Comparison of ENCODE assay signal across 8 mouse cellular contexts in genomic region chr6:116228785-116229525, GRCm38 (mm10). TPM values are rescaled to one million over a fixed set of nuclear protein-coding genes. Genes with fewer than 3 reads are reported as not detected.
DNase-seq lines count a peak whose midpoint lies in the region; ATAC-seq lines count a peak whose summit lies in the region.

No protein-coding gene starts in this region.

- no peak overlapping the region for H3K4me3 ChIP-seq in forebrain, embryonic 10.5 days
- no peak overlapping the region for H3K4me3 ChIP-seq in forebrain, embryonic 12.5 days (replicated peaks)
- no peak overlapping the region for H3K4me3 ChIP-seq in heart, embryonic 16.5 days (ENCODE audit: low read length)
- H3K4me3 ChIP-seq in macrophage (ENCODE audit: inconsistent target), result no peak overlapping the region

- H3K79me2 ChIP-seq in macrophage (ENCODE audit: inconsistent target), result no peaks in the 10 kb centered on the region; the same call in 1 of the 2 replicates

- 67% methylated on average over 12 of the region's 12 CpGs for WGBS in forebrain, embryonic 10.5 days
- 67% methylated on average over 12 of the region's 12 CpGs for WGBS in forebrain, embryonic 12.5 days
- WGBS in heart, embryonic 16.5 days, result 56% methylated on average over 12 of the region's 12 CpGs
- WGBS in macrophage (ENCODE audit: missing documents), result 55% methylated on average over 12 of the region's 12 CpGs

- DNase-seq in forebrain, embryonic 10.5 days (ENCODE audit: extremely low spot score, low spot score), result peak; percentile 46
- peak; percentile 81 for DNase-seq in adrenal gland, postnatal 10 days
- peak; percentile 63 for DNase-seq in embryo, embryonic 9.5 days (ENCODE audit: extremely low spot score)
- DNase-seq in left cerebral cortex, adult 11 months (ENCODE audit: low spot score), result peak; percentile 53
- DNase-seq in spleen, adult 12 weeks (ENCODE audit: low spot score), result peak; percentile 62

- no peaks in the 10 kb centered on the region for H3K9me3 ChIP-seq in forebrain, embryonic 10.5 days
- no peaks in the 10 kb centered on the region for H3K9me3 ChIP-seq in forebrain, embryonic 12.5 days
- H3K9me3 ChIP-seq in heart, embryonic 16.5 days (replicated peaks; ENCODE audit: control insufficient read depth, low read length), result no peaks in the 10 kb centered on the region

- H3K4me1 ChIP-seq in forebrain, embryonic 10.5 days, result no peaks in the 10 kb centered on the region
- H3K4me1 ChIP-seq in forebrain, embryonic 12.5 days, result no peaks in the 10 kb centered on the region
- H3K4me1 ChIP-seq in heart, embryonic 16.5 days (ENCODE audit: control insufficient read depth, insufficient read depth, low read length), result no peaks in the 10 kb centered on the region

- H3K27ac ChIP-seq in forebrain, embryonic 10.5 days, result no peak overlapping the region
- no peak overlapping the region for H3K27ac ChIP-seq in forebrain, embryonic 12.5 days
- no peak overlapping the region for H3K27ac ChIP-seq in heart, embryonic 16.5 days (ENCODE audit: low read length)
- H3K27ac ChIP-seq in macrophage, result peak overlapping the region; percentile 71

- no peak overlapping the region for H3K4me2 ChIP-seq in forebrain, embryonic 12.5 days
- H3K4me2 ChIP-seq in heart, embryonic 16.5 days (ENCODE audit: low read depth, low read length), result no peak overlapping the region

- no peaks in the 10 kb centered on the region for H3K27me3 ChIP-seq in forebrain, embryonic 10.5 days (ENCODE audit: poor library complexity, severe bottlenecking)
- H3K27me3 ChIP-seq in forebrain, embryonic 12.5 days, result no peaks in the 10 kb centered on the region
- H3K27me3 ChIP-seq in heart, embryonic 16.5 days (ENCODE audit: control insufficient read depth, insufficient read depth, low read length), result no peaks in the 10 kb centered on the region

- peaks cover 83% of the 10 kb centered on the region for H3K36me3 ChIP-seq in forebrain, embryonic 10.5 days (replicated peaks)
- H3K36me3 ChIP-seq in forebrain, embryonic 12.5 days (replicated peaks), result peaks cover 58% of the 10 kb centered on the region
- H3K36me3 ChIP-seq in heart, embryonic 16.5 days (ENCODE audit: control insufficient read depth, insufficient read depth), result peaks cover 50% of the 10 kb centered on the region
- peaks cover 60% of the 10 kb centered on the region for H3K36me3 ChIP-seq in macrophage (ENCODE audit: inconsistent target)

- H3K9ac ChIP-seq in forebrain, embryonic 12.5 days, result no peak overlapping the region
- no peak overlapping the region for H3K9ac ChIP-seq in heart, embryonic 16.5 days (ENCODE audit: low read length)

- ATAC-seq in forebrain, embryonic 12.5 days (ENCODE audit: low FRiP score), result no peak
- 0 out of 2 replicates have a peak, but pooled peaks have one; percentile 45 for ATAC-seq in heart, embryonic 16.5 days (replicated peaks; ENCODE audit: extremely low read depth, insufficient read depth, low FRiP score)

RNA-seq across cellular contexts. Expression of gene Washc2, which starts 21.1 kb away (rescaled TPM):
- 47.5 and 49.2 TPM in 2 replicates for polyA plus RNA-seq in forebrain, embryonic 10.5 days (2016; fragmentation: Nextera tagmentation; extraction: Ambion mirVana)
- 62.1 and 64.0 TPM in 2 replicates for polyA plus RNA-seq in forebrain, embryonic 12.5 days (2016; fragmentation: Nextera tagmentation; extraction: Ambion mirVana)
- total RNA-seq in adrenal gland, postnatal 10 days (2021), result 10 to 100 TPM; 41.3 to 52.7 TPM
- 30.3 and 31.3 TPM in 2 replicates for polyA plus RNA-seq in heart, embryonic 16.5 days (2015; fragmentation: Nextera tagmentation; extraction: Ambion mirVana)
- 100 to 1,000 TPM; 157 to 539 (median 350) TPM for total RNA-seq in macrophage (2018; cell fraction: chromatin; rRNA removed)
- total RNA-seq in macrophage (2018; cell fraction: cytosol; rRNA removed), result 100 to 1,000 TPM in 13 of 26 experiments, 10 to 100 TPM in 13; 62.2 to 134 (median 98.2) TPM
- total RNA-seq in macrophage (2018; cell fraction: nucleus; rRNA removed), result 100 to 1,000 TPM; 115 to 295 (median 165) TPM
- polyA plus RNA-seq in macrophage (2018), result 58.8 to 120 TPM (median 104 TPM) in 3 replicates

RNA-seq across cellular contexts. Expression of gene Zfand4, which starts 35.1 kb away (rescaled TPM):
- polyA plus RNA-seq in forebrain, embryonic 10.5 days (2016; fragmentation: Nextera tagmentation; extraction: Ambion mirVana), result 8.1 and 8.2 TPM in 2 replicates
- polyA plus RNA-seq in forebrain, embryonic 12.5 days (2016; fragmentation: Nextera tagmentation; extraction: Ambion mirVana), result 10.7 and 12.1 TPM in 2 replicates
- total RNA-seq in adrenal gland, postnatal 10 days (2021), result 1 to 10 TPM; 5.0 to 5.5 TPM
- polyA plus RNA-seq in heart, embryonic 16.5 days (2015; fragmentation: Nextera tagmentation; extraction: Ambion mirVana), result 3.1 and 3.4 TPM in 2 replicates
- total RNA-seq in macrophage (2018; cell fraction: chromatin; rRNA removed), result 10 to 100 TPM in 14 of 26 experiments, 1 to 10 TPM in 10, under 1 TPM in 2; 0.54 to 29.2 (median 13.4) TPM
- total RNA-seq in macrophage (2018; cell fraction: cytosol; rRNA removed), result 1 to 10 TPM in 25 of 26 experiments, under 1 TPM in 1; 0.62 to 3.9 (median 2.0) TPM
- total RNA-seq in macrophage (2018; cell fraction: nucleus; rRNA removed), result 10 to 100 TPM in 8 of 26 experiments, 1 to 10 TPM in 17, under 1 TPM in 1; 0.52 to 13.8 (median 7.4) TPM
- 1.9 to 2.8 TPM (median 2.6 TPM) in 3 replicates for polyA plus RNA-seq in macrophage (2018)

RNA-seq across cellular contexts. Expression of gene Tmcc1, which starts 35.7 kb away (rescaled TPM):
- polyA plus RNA-seq in forebrain, embryonic 10.5 days (2016; fragmentation: Nextera tagmentation; extraction: Ambion mirVana), result 14.8 and 16.2 TPM in 2 replicates
- polyA plus RNA-seq in forebrain, embryonic 12.5 days (2016; fragmentation: Nextera tagmentation; extraction: Ambion mirVana), result 30.2 and 33.2 TPM in 2 replicates
- 10 to 100 TPM; 22.9 to 27.0 TPM for total RNA-seq in adrenal gland, postnatal 10 days (2021)
- polyA plus RNA-seq in heart, embryonic 16.5 days (2015; fragmentation: Nextera tagmentation; extraction: Ambion mirVana), result 10.7 and 13.3 TPM in 2 replicates
- 100 to 1,000 TPM in 24 of 26 experiments, 10 to 100 TPM in 2; 87.4 to 203 (median 124) TPM for total RNA-seq in macrophage (2018; cell fraction: chromatin; rRNA removed)
- 10 to 100 TPM in 19 of 26 experiments, 1 to 10 TPM in 7; 6.7 to 20.2 (median 12.1) TPM for total RNA-seq in macrophage (2018; cell fraction: cytosol; rRNA removed)
- total RNA-seq in macrophage (2018; cell fraction: nucleus; rRNA removed), result 100 to 1,000 TPM in 7 of 26 experiments, 10 to 100 TPM in 19; 37.4 to 131 (median 64.3) TPM
- polyA plus RNA-seq in macrophage (2018), result 8.9 to 13.1 TPM (median 11.1 TPM) in 3 replicates
